Mouse (Mus musculus) lung, postnatal 10 days (tissue): ENCODE results near the gene Sertad3.
"Not testable (repeated sequence)": the region's sequence is repeated elsewhere in the genome, so short reads cannot be mapped to it uniquely, and the experiment has no call there.

Source experiments
- DNase-seq: peaks from one replicate; pipeline ENCODE4 v3.0.0; 2021

The Sertad3 gene

DNA sequence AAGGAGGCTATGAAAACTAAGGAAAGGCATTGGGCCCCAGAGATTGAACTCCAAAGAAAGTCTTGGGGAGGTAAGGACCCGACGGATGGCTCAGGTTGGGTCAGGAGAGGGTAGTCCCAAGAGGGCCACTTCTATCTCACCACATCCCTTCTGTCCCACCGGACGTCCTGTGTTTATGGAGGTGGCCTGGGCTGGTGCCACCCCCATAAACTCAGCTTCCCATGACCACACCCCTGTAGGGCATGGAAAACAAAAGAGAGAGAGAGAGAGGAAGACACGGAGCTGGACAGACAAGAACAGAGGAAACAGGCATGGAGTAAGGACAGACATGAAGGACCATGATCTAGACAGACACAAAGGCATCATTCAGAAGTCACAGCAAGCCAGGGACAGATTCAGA lies 19.9 kb downstream of the Sertad3 start:
- DNase-seq: peak; percentile 67

DNA sequence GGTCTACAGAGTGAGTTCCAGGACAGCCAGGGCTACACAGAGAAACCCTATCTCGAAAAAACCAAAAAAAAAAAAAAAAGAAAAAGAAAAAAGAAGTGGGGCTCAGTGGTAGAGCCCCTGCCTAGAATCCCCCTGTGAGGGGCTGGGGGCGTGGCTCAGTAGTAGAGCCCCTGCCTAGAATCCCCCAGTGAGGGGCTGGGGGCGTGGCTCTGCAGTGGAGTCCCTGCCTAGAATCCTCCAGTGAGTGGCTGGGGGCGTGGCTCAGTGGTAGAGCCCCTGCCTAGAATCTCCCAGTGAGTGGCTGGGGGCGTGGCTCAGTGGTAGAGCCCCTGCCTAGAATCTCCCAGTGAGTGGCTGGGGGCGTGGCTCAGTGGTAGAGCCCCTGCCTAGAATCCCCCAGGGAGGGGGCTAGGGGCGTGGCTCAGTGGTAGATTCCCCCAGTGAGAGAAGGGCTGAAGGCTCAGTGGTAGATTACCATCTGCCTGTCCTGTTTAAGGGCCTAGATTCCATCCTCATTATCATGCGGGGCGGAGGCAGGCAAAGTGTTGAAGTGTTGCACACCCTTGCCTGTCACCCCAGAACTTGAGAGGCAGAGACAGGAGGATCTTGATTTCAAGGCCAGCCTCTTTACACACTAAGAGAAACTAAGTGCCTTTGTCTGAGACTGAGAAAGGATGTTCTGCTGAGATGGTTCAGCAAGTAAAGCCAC lies 21.2 kb downstream of the Sertad3 start:
- not testable (repeated sequence) for DNase-seq

GRCm38 (mm10) chr7:27499036-27499435 lies 25.5 kb downstream of the Sertad3 start, which contains the start of gene Prx:
TSS of gene Prx (plus strand) at chr7:27499324.
- DNase-seq: peak; percentile 63

- peak; percentile 74 for DNase-seq
These were observed 28.1 kb downstream of the Sertad3 start for GRCm38 (mm10) chr7:27501620-27502019.

- peak; percentile 33 for DNase-seq
These were observed 33.3 kb downstream of the Sertad3 start for GRCm38 (mm10) chr7:27506765-27507370.

DNA sequence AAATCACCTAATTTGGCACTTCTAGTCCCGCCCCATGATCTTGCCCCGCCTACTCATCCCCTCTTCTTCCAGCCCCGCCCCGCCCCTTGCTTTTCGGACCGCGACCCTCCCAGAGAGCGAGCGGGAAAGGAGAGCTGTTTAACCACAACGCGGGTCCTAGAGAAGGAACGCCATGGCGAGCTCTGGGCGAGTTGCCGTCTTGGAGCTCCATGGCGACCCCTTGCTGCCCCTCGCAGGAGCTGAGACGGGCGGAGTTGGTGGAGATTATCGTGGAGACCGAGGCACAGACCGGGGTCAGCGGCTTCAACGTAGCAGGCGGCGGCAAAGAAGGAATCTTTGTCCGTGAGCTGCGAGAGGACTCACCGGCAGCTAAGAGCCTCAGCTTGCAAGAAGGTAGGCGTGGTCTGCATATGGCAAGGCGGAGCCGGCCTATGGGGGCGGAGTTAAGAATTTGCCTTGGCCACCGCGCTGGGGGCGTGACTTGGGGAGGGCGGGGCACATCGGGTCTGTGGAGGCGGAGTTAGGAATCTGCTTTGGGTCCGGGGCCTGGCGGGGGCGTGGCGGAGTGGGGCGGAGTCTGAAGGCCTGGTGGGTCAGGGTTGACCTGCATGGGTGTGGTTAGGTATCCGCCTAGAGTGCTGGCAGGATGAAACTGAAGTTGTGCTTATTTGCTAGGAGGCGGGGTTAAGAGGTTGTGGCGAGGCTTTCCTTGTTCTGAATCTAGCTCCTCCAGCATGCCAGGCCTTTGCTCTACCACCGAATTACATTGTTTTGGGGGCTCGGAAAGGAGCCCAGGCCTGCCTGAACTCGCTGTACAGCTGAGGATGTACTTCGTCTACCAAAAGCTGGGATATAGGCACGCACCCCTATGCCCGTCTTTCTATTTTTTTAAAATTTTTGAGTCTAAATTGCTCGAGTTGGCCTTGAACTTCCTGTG lies 34.4 kb downstream of the Sertad3 start:
- peak; percentile 99 for DNase-seq

- DNase-seq: peak; percentile 87
These were observed 35.1 kb downstream of the Sertad3 start for GRCm38 (mm10) chr7:27508648-27509005.

- DNase-seq: no peak
These were observed 37.2 kb downstream of the Sertad3 start for GRCm38 (mm10) chr7:27510809-27511208.

- no peak for DNase-seq
These were observed 41.4 kb downstream of the Sertad3 start for GRCm38 (mm10) chr7:27514961-27515360.

DNA sequence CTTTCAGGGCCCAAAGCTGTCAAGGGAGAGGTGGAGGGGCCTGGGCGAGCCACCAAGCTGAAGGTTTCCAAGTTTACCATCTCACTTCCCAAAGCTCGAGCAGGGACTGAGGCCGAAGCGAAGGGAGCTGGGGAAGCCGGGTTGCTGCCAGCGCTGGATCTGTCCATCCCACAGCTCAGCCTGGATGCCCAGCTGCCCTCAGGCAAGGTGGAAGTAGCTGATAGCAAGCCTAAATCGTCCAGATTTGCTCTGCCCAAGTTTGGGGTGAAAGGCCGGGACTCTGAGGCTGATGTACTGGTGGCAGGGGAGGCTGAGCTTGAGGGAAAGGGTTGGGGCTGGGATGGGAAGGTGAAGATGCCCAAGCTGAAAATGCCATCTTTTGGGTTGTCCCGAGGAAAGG lies 44.7 kb downstream of the Sertad3 start:
- no peak for DNase-seq

GRCm38 (mm10) chr7:27520104-27520503 lies 46.5 kb downstream of the Sertad3 start:
- DNase-seq: no peak

DNA sequence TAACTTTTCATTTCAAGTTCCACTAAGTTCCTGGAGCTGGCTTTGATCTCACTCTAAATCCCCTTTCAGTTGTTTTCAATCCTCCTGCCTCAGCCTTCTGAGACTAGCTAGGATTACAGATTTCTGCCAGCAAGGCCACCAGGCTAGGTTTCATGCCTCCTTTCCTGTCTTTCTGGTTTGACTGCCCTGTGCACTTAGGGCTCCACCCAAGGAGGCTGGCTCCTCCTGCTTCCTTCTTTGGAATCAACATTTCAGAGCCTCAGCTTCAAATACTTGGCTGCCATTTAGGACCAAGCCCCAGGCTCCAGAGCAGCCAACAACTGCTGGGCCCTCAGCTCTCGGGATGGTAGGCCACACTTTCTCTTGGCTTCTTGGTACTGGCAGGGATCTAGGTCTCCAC lies 47.0 kb downstream of the Sertad3 start:
- peak; percentile 56 for DNase-seq

- DNase-seq: no peak
These were observed 49.4 kb downstream of the Sertad3 start, which contains the start of gene Hipk4 for GRCm38 (mm10) chr7:27522967-27523366. TSS of gene Hipk4 (plus strand) at chr7:27523267.

- DNase-seq: no peak
These were observed 50.2 kb downstream of the Sertad3 start for GRCm38 (mm10) chr7:27523805-27524204.

DNA sequence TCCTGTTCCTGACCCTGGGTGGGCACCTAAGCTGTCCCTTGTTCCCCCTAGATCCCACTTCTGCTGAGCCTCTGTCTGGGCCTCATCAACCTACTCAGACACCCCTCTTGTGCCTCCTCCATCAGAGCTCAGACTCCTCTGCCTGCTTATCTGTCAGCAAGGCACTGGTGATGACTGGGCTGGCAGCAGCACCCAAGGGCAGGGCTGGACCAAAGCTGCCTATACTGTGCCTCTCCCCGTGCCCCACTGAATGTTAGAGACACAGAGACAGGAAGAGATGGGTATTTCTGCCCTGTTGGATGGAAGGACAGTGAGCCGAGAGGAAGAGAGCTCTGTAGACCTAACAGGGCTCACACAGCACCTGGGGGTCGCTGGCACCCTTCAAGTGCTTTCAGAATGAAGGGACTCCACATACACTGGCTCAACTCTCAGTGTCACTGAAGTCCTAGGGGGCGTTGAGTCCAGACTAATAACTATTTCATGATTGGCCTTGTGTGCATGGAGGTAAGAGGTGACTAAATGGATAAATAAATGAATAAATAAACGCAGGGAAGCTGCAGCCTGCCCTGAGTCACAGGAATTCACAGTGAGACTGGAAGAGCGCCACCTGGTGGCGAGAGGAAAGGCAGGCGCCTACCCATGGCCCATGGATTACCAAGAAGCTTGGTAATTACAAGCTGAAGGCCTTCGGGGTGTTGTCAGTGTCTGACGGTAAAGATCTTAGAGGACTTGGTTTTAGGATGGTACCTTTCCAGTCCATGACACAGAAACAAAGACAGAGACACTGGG lies 52.7 kb downstream of the Sertad3 start:
- DNase-seq: peak; percentile 81
